16 mouse cellular contexts compared by ENCODE assay signal in the genomic region with DNA sequence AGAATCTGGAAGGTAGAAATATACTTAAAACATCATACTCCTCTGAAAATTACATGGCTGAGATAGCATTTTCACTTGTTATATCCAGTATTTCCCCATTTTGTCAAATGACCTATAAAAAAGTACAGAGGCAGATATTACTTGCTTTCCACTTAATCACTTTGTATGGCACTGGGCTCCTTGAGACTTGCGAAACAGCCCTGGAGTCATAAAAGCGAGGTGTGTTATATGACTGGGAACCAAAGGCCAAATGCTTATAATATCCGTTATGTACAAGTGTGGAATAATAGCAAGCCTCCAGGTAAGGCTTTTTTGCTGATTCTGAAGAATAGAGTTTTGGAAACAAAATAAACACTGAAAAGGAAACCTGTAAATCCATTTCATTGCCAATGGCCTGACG.
"Had no signal": no experiment of that assay in that cellular context is flagged by ENCODE, and none has a peak within 500 bp of the region (broad histone marks: within the 10 kb centered on the region; RNA-seq: fewer than 3 reads in every experiment).

No protein-coding gene starts in this region.

- H3K4me1 ChIP-seq: neural tube, embryonic 13.5 days; neural tube, embryonic 15.5 days; stomach, embryonic 15.5 days had no signal

- H3K27me3 ChIP-seq: neural tube, embryonic 13.5 days; neural tube, embryonic 15.5 days; stomach, embryonic 15.5 days had no signal

- H3K4me2 ChIP-seq: neural tube, embryonic 13.5 days; neural tube, embryonic 15.5 days; stomach, embryonic 15.5 days had no signal

- H3K9me3 ChIP-seq: neural tube, embryonic 13.5 days; neural tube, embryonic 15.5 days; stomach, embryonic 15.5 days had no signal

- H3K9ac ChIP-seq: neural tube, embryonic 13.5 days; neural tube, embryonic 15.5 days; stomach, embryonic 15.5 days had no signal

- H3K36me3 ChIP-seq: neural tube, embryonic 13.5 days; neural tube, embryonic 15.5 days; stomach, embryonic 15.5 days had no signal

- DNase-seq: retina, postnatal 1 day; right cerebral cortex, adult 18-20 months; right cerebral cortex, postnatal 14 days; right cerebral cortex, postnatal 25 days; right cerebral cortex, postnatal 4 days; spleen, adult 18-20 months; thymus, adult 18-20 months; thymus, adult 2 months; thymus, postnatal 14 days; thymus, postnatal 25 days; thymus, postnatal 36 days; thymus, postnatal 4 days had no signal

- H3K27ac ChIP-seq: neural tube, embryonic 13.5 days; neural tube, embryonic 15.5 days; stomach, embryonic 15.5 days; stomach, postnatal 0 days had no signal

- H3K4me3 ChIP-seq: neural tube, embryonic 13.5 days; neural tube, embryonic 15.5 days; stomach, embryonic 15.5 days had no signal
